Mouse (Mus musculus) liver, embryonic 14.5 days (tissue): ENCODE data around the gene Gje1. TPM values are rescaled to one million over a fixed set of nuclear protein-coding genes. Genes with fewer than 3 reads are reported as not detected.
A peak's percentile ranks its signal among the peaks of the same experiment; 100 is the strongest.

Experiments used
- ATAC-seq: fragments of 200-750 bp; cut with Nextera tagmentation; 2 replicates; pipeline ENCODE4 v1.8.0; 2017; ENCODE audit warnings: moderate number of reproducible peaks, mild to moderate bottlenecking, moderate library complexity; ENCODE audit not compliant: insufficient read depth
- DNase-seq, 3 experiments: peaks; one replicate each; pipeline ENCODE4 v3.0.0-alpha.2; 2012 to 2013; ENCODE audit warnings: low read depth in 3 of 3, low spot score in 3 of 3
- H3K27ac ChIP-seq: fragments of 300-500 bp; sonication (generic); 2 replicates; pipeline ENCODE4 v1.5.1; 2014; ENCODE audit warnings: moderate library complexity, mild to moderate bottlenecking, control low read depth, inconsistent platforms
- H3K27me3 ChIP-seq: fragments of 300-500 bp; sonication (generic); 2 replicates; pipeline ENCODE4 v1.6.1; 2014; ENCODE audit warnings: mild to moderate bottlenecking, low read length, moderate library complexity; ENCODE audit not compliant: control insufficient read depth, insufficient read depth
- H3K36me3 ChIP-seq: fragments of 300-500 bp; sonication (generic); replicated peaks from 2 replicates; pipeline ENCODE4 v1.6.1; 2014; ENCODE audit warnings: low read depth; ENCODE audit not compliant: control insufficient read depth, insufficient read depth
- H3K4me1 ChIP-seq, 2 experiments: fragments of 200-500 bp in 1 of 2; fragments of 300-500 bp in 1 of 2; sonication (generic) in 1 of 2; replicated peaks; 2 replicates each; pipeline ENCODE4 v1.6.1; 2012 to 2014; ENCODE audit warnings: antibody characterized with exemption in 1 of 2, inconsistent platforms in 1 of 2, low read length in 1 of 2; ENCODE audit not compliant: control insufficient read depth in 2 of 2, insufficient read depth in 2 of 2
- H3K4me2 ChIP-seq: fragments of 300-500 bp; sonication (generic); 2 replicates; pipeline ENCODE4 v1.6.1; 2014; ENCODE audit warnings: low read depth, mild to moderate bottlenecking, control low read depth, moderate library complexity
- H3K4me3 ChIP-seq, 2 experiments: fragments of 200-500 bp in 1 of 2; fragments of 300-500 bp in 1 of 2; sonication (generic) in 1 of 2; 2 replicates each; pipeline ENCODE4 v1.5.1; 2012 to 2014; ENCODE audit warnings: low read depth in 2 of 2, low read length in 2 of 2, mild to moderate bottlenecking in 2 of 2, control low read depth in 1 of 2, inconsistent platforms in 1 of 2, moderate library complexity in 1 of 2; ENCODE audit not compliant: insufficient read depth in 1 of 2
- H3K9ac ChIP-seq: fragments of 300-500 bp; sonication (generic); replicated peaks from 2 replicates; pipeline ENCODE4 v1.6.1; 2014; ENCODE audit warnings: mild to moderate bottlenecking, control low read depth, moderate library complexity
- H3K9me3 ChIP-seq: fragments of 300-500 bp; sonication (generic); 2 replicates; pipeline ENCODE4 v1.6.1; 2016; ENCODE audit warnings: low read length, mixed read lengths; ENCODE audit not compliant: control insufficient read depth
- CTCF ChIP-seq: IDR thresholded peaks from 2 replicates; pipeline ENCODE4 v1.5.1; 2016; ENCODE audit warnings: antibody characterized with exemption, low read depth, control low read depth
- EP300 ChIP-seq: IDR thresholded peaks from 2 replicates; pipeline ENCODE4 v1.6.1; 2016; ENCODE audit warnings: antibody characterized with exemption, low read depth
- WGBS: fragments of 180-500 bp; shearing (Covaris S2); extraction: QIAGEN DNeasy Blood & Tissue Kit; methylation state at CpG from one replicate; pipeline ENCODE4 v1.1.7; 2014; ENCODE audit not compliant: insufficient replicate concordance; 5-methylcytosine and 5-hydroxymethylcytosine counted together
- polyA plus RNA-seq, 2 experiments: library from polyadenylated mRNA; depleted of rRNA in 1 of 2; stranded (reverse) in 1 of 2; unstranded in 1 of 2; fragments of >200 nt; fragmentation: Nextera tagmentation in 1 of 2; extraction: Ambion mirVana in 1 of 2; gene quantifications; 2 replicates each; pipeline versions ENCODE4 v1.2.1 to v1.2.3; 2012 to 2014

The Gje1 gene
- polyA plus RNA-seq, 2 experiments, result not detected

DNA sequence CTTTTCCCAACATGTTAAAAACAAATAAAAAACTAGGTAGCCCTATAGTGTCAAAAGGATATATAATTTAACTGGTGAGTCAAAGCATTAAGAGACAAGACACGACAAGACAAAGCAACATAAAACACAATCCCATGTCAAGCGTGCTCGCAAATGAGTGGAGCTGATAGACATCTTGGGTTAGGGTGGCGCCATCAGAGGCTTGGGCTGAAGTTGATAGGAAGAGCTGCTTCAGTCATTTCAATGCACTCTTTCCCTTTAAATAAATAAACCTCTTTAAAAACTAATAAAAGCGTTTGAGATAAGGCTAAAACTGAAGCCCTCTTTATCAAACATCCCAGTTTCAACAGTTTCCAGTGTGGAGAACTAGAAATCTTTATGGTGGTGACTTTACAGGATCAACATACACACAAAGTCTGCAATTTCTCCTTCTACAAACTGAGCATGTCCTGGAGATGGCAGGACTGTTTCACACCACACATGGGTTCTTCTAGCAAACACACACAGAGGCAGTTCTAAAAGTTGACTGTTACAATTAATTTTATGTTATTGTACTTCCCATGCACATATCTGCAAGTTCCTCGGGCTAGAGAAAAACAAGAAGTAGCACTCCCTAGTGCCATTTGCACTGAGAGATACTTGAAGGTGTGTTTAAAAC is 29.1 kb downstream of the Gje1 start:
- TF ChIP-seq CTCF (no peak), EP300 (no peak)
- ATAC-seq (no peak), DNase-seq (peak in 1 of 3 experiments; percentile 4)
- H3K4me3 ChIP-seq, result no peak overlapping the region
- WGBS, result 26% methylated on average over 6 of the region's 6 CpGs
- no peak overlapping the region for H3K4me2 ChIP-seq
- no peaks in the 10 kb centered on the region for H3K27me3 ChIP-seq
- no peaks in the 10 kb centered on the region for H3K9me3 ChIP-seq
- peaks cover 0 to 2% of the 10 kb centered on the region in 2 experiments; a peak in 3 of 4 replicates for H3K4me1 ChIP-seq
- H3K36me3 ChIP-seq, result peaks cover 2% of the 10 kb centered on the region
- H3K27ac ChIP-seq, result no peak overlapping the region
- H3K9ac ChIP-seq, result no peak overlapping the region

- H3K4me3 ChIP-seq, result no peak overlapping the region
- H3K27me3 ChIP-seq, result no peaks in the 10 kb centered on the region
- no peak overlapping the region for H3K9ac ChIP-seq
- peaks cover 0 to 2% of the 10 kb centered on the region in 2 experiments; a peak in 3 of 4 replicates for H3K4me1 ChIP-seq
- no peaks in the 10 kb centered on the region for H3K9me3 ChIP-seq
- TF ChIP-seq EP300 (no peak), CTCF (peak; percentile 39)
- DNase-seq (no peak), ATAC-seq (no peak)
- 86% methylated on average over 1 of the region's 1 CpGs for WGBS
- no peak overlapping the region for H3K4me2 ChIP-seq
- H3K27ac ChIP-seq, result no peak overlapping the region
- peaks cover 2% of the 10 kb centered on the region for H3K36me3 ChIP-seq
Measured at GRCm38 (mm10) chr10:14685663-14686062, 32.4 kb downstream of the Gje1 start.

DNA sequence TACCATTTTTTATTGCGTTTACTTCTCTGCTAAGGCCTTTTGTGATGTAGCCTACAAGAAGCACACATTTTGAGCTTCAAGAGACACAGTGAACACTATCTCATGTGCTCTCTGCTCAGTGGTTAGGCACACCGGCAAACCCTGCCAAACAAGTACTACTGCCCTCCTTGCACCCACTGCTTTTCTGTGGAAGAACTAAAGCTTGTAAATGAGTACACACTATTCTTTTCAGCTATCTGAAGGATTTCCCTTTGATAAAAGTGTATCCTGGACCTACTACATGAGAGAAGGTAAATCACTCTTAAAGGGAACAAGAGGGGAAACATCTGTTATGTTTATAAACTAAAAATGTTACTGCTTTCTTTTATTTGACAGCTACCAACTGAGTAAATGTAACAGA is 51.9 kb downstream of the Gje1 start:
- Histone ChIP-seq H3K9me3 (no peaks in the 10 kb centered on the region), H3K4me3 (no peak overlapping the region), H3K27ac (no peak overlapping the region), H3K9ac (no peak overlapping the region), H3K4me2 (no peak overlapping the region), H3K36me3 (no peaks in the 10 kb centered on the region), H3K27me3 (no peaks in the 10 kb centered on the region), H3K4me1 (no peaks in the 10 kb centered on the region)
- ATAC-seq, result no peak
- TF ChIP-seq EP300, result no peak
- no peak for TF ChIP-seq CTCF
- 74% methylated on average over 2 of the region's 2 CpGs for WGBS
- DNase-seq, result no peak

Other genes starting within 250 kb of the Gje1 start
- gene Adgrg6, start 172.6 kb downstream of the Gje1 start, polyA plus RNA-seq (2012; rRNA removed), result 0.35 and 0.45 TPM in 2 replicates
- gene Adgrg6, start 172.6 kb downstream of the Gje1 start, polyA plus RNA-seq (2014; fragmentation: Nextera tagmentation; extraction: Ambion mirVana), result 0.38 and 0.44 TPM in 2 replicates
- 19.9 and 22.8 TPM in 2 replicates for gene Vta1, start 12.7 kb downstream of the Gje1 start, polyA plus RNA-seq (2012; rRNA removed)
- gene Vta1, start 12.7 kb downstream of the Gje1 start, polyA plus RNA-seq (2014; fragmentation: Nextera tagmentation; extraction: Ambion mirVana), result 41.4 and 45.0 TPM in 2 replicates
- 0.08 and 0.10 TPM in 2 replicates for gene Nmbr, start 12.6 kb downstream of the Gje1 start, polyA plus RNA-seq (2012; rRNA removed)
- gene Nmbr, start 12.6 kb downstream of the Gje1 start, polyA plus RNA-seq (2014; fragmentation: Nextera tagmentation; extraction: Ambion mirVana), result 0.19 TPM in 1 of 2 replicates, not detected in the other